Mouse (Mus musculus) brain, adult 2 months (tissue): Measurements from ENCODE around the gene Prrc2a.

Source experiments
- DNase-seq: peaks from one replicate; pipeline ENCODE4 v3.0.0; 2011; ENCODE audit warnings: low read depth, low spot score

Prrc2a gene

DNA sequence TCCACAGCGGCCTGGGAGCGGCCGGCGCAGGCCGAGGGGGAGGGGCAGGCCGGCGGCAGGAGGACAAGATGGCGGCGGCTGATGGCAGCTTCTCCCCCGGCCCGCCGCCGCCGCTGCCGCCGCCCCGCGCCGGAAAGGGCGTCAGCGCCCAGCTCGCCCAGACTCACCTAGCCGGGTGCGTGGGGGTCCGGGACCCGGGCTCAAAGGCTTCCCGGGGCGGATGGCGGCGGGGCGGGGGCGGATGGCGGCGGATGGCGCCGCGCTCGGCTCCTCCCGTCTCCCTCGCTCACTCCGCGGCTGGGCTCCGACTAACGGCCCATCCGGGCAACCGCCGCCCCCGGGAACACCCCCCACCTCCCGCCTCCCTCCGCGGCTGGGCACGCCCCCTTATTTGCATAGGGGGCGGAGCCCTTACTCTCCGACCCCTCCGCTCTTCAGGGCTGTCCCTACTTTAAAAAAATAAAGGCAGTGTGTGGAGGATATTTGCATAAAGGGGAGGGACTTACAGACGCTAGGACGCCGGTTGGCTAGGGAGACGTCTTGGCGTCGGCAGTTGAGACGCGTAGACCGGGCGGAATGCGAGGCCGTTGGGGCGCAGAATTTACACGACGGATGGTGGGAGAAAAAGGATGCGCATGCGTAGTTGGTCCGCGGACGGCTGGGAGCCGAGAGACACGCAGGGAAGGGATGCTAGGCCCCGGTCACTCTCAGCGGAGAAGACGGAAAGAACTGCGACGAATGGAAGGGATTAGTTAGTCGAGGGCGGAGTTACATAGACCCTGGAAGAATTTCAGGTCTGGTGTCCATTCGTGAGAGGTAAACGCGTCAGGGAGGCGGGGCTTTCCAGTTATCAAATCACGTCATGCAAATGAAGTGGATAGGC lies at the start of gene Prrc2a:
Prrc2a (minus strand) TSS at position 330 of the 883 bp plus-strand sequence.
- peak; percentile 100 for DNase-seq

DNA sequence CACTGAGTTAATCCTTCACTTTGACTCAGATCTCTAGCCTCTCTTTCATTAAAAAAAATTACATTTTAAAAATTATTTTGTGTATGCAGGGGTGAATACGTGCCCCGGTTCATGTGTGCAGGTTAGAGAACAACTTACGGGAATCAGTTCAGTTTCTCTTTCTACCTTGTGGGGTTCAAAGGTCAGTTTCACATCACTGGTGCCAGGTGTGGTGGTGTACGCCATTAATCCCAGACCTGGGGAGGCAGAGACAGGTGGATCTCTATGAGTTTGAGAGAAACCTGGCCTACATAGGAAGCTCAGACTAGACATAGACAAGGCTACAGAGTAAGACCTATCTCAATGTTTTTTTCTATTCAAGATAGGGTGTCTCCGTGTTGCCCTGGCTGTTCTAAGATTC lies 48.4 kb upstream of the Prrc2a start:
- DNase-seq: no peak

- no peak for DNase-seq
Measured at GRCm38 (mm10) chr17:35210593-35210992, 45.9 kb upstream of the Prrc2a start.

DNA sequence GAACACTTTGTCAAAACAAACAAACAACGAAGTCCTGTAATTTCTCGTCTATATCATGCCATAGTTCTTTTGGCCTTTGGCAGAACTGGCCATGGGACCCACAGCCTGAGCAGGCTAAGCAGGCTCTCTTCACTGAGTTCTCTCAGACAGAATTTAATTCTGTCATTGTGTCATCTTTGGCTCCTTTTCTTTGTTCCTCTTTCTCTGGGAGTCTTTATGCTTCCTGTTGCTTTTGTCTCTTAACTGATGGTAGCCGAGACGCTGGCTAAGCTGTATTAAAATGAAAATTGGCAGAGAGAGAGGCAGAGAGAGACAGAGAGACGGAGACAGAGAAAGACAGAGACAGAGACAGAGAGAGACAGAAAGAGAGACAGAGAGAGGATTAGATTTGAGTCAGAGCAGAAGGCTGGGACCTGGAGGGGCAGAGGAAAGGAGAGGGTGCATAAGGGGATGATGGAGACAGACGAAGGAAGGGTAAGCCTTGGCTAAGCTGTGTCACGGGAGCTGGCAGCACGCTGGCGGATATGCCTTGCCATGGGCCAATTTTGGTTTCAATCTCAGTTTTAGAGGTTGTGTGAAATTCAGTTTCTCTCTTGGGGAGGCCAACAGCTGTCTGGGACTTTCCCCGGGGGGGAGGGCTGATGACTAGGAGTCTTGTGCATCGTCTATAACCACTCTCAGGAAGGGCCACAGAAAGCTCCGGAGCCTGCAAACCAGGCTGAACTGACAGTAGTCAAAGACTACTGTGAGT lies 45.3 kb upstream of the Prrc2a start:
- DNase-seq: no peak

DNA sequence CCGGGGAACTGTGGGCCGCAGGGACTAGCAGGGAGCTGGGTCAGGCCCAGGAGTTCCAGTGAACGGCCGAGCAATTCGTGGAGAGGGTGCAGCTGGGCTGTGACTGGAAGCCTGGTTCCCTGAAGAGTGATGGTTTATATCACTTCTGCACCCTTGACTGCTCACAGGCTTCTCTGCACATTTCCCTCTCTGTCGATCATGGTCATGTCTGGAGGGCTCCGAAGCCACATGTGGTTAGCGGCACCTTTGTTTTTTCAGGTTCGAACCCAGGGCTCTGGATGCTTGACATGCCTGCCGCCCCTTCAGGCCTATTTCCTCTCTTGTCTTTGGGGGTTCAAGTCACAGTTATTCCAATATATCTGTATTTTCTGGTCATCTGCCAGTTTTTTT lies 40.7 kb upstream of the Prrc2a start:
- no peak for DNase-seq

DNA sequence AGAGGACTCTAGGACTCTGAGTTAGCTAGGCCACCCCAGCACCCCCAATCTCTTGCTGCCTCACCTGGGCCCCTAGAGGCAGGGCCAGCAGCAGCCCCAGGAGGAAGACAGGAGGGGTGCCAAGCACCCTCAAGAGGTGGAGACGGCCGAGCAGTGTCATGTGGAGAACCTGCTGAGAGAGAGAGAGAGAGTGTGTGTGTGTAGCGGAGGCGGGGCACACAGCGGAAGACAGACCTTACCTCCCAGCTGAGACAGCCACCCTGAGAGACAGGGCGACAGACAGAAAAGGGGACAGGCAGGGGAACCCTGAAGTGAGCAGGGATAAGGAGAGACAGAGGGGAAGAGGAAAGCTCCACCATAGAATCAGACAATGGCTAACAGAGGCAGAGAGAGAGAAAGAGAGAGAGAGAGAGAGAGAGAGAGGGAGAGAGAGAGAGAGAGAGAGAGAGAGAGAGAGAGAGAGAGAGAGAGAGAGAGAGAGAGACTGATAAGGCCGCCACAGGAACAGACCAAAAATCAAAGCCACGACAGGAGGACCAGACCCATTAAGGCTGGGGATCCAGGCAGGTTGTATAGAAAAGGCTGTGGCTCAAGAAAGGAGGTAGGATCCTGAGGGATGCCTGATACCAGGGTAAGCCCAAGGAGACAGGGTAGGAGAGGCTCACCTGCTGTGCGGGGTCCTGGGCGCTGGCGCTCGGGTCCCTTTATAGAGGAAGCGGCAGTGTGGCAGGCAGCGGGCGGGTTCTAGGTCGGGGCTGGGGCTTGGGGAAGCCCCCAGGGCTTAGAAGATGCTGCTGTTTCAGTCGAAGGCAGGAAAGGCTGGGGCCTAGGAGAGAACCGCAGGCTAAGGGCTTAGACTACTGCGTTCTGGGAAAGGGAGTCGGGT lies 40.0 kb upstream of the Prrc2a start, which contains the start of gene Lta:
Lta (minus strand) TSS at position 858 of the 886 bp plus-strand sequence.
- no peak for DNase-seq

- DNase-seq: no peak
Measured at GRCm38 (mm10) chr17:35202442-35202841, 37.7 kb upstream of the Prrc2a start.

- DNase-seq: no peak
Measured at GRCm38 (mm10) chr17:35201787-35202186, 37.1 kb upstream of the Prrc2a start, which contains the start of gene Tnf. Tnf (minus strand) TSS chr17:35202007.

- no peak for DNase-seq
Measured at GRCm38 (mm10) chr17:35201128-35201527, 36.4 kb upstream of the Prrc2a start.

- DNase-seq: peak; percentile 42
Measured at GRCm38 (mm10) chr17:35200398-35200797, 35.7 kb upstream of the Prrc2a start.

GRCm38 (mm10) chr17:35198946-35199345 lies 34.2 kb upstream of the Prrc2a start:
- DNase-seq: no peak

- DNase-seq: no peak
Measured at GRCm38 (mm10) chr17:35198029-35198428, 33.3 kb upstream of the Prrc2a start.

- no peak for DNase-seq
Measured at GRCm38 (mm10) chr17:35197126-35197525, 32.4 kb upstream of the Prrc2a start.

DNA sequence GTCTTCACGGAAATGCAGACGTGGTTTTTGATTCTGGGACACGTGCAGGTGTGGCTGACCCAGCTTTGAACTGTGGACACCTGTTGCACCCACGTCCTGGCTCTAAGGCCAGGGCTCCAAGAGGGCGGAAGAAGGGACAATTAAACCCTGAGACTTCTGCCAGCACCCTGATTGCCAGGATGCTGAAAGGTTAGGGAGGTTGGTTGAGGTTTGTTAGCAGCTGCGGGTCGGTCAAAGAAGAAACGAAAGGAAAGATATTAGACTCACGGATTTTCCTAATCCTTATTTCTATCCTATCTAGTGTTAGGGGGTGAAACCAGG lies 31.6 kb upstream of the Prrc2a start:
- DNase-seq: no peak

- peak; percentile 77 for DNase-seq
Measured at GRCm38 (mm10) chr17:35195631-35196320, 31.1 kb upstream of the Prrc2a start.

GRCm38 (mm10) chr17:35194844-35195630 lies 30.3 kb upstream of the Prrc2a start:
- no peak for DNase-seq

DNA sequence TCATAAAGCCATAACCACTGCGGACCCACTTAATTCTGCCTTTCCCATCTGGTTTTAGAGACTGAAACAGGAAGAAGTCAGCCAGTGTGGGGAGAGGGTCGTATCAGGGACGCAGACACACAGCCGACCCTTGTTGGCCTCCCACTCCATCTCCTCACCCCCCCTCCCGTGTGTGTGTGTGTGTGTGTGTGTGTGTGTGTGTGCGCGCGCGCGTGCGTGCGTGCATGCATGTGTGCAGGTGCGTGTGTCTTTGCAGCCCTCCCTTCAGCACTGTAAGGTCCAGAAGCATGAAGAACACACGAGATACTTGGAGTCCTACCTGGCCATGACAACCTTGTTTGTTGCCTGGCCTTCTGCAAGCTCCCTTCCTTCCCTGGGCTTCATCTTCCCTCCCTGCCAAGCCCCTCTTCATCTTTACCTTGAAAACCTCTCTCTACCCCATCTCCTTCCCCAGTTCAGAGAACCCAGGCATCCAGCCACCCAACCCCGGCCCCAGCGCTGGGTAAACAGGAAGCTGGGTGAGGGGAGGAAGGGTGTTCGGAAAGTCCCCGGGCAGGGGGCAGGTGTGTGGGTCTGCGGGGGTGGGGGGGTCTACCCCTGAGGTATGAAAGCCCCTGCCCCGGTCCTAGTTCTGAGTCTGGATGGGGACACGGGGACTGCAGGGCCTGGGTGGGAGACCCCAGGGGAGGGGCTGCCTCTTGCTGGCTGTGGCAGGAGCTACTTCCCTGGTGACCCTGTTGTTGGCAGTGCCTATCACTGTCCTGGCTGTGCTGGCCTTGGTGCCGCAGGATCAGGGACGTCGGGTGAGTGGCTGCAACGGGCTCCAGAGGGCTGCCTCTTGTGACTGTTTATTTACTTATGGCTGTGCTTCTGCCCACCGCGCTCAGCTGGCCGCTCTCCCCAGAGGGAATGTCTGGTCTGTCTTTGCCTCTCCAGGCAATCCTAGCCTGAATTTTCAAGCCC lies 29.5 kb upstream of the Prrc2a start, which contains the start of gene Ltb:
Ltb (plus strand) TSS at position 559 of the 963 bp plus-strand sequence.
- no peak for DNase-seq

- no peak for DNase-seq
Measured at GRCm38 (mm10) chr17:35192924-35193323, 28.2 kb upstream of the Prrc2a start.

DNA sequence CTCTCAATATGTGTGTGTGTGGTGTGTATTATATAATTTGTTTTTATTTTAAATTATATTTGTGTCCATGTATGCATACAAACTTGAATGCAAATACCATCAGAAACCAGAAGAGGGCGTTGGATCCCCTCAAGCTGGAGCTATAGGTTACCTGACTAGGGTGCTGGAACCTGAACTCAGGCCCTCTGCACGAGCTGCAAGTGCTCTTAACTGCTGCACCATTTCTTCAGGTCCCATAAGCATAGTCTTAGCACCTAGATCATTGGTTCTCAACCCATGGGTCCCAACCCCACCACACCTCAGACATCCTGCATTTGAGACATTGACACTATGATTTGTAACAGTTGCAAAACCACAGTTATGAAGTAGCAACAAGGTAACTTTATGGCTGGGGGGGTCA lies 27.0 kb upstream of the Prrc2a start:
- DNase-seq: no peak
